Mouse (Mus musculus): ENCODE measurements around the gene Serp1.

DNA sequence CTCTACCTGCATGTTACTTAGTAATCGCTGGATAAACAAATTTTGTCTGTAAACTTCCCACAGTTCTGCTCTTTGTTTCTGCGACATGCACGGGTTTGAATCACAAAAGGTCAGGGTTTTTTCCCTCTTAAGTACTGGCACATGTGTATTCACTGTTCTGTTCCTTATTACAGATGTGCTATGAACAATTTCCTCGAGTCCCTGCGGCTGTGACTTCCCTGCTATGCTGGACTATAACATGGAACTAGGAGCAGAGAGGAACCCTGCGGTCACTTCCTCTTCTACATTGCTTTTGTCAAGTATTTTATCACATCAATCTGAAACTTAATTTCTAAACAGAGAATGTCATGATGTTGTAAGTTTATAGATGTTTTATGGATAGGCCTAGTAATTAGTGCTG is 5.4 kb downstream of the Serp1 start:
- TF ChIP-seq TAL1 (IDR thresholded peaks at IDR 0.05; ENCODE audit: low read length): no peak
- TF ChIP-seq GATA1 (IDR thresholded peaks at IDR 0.05; ENCODE audit: low read length): no peak
